Mouse (Mus musculus) lung, adult 2 months (tissue): Measurements from ENCODE around the gene Sla2.

Source experiments
- CTCF ChIP-seq: fragments of 200-500 bp; IDR thresholded peaks from 2 replicates; pipeline ENCODE4 v1.5.1; 2011; ENCODE audit warnings: mild to moderate bottlenecking, low read length, control low read depth; ENCODE audit not compliant: insufficient read depth
- POLR2A ChIP-seq: fragments of 200-500 bp; IDR thresholded peaks from 2 replicates; pipeline ENCODE4 v1.6.1; 2011; ENCODE audit warnings: low read depth, mild to moderate bottlenecking, control low read depth, low read length, borderline replicate concordance; ENCODE audit errors: extremely low read depth

DNA sequence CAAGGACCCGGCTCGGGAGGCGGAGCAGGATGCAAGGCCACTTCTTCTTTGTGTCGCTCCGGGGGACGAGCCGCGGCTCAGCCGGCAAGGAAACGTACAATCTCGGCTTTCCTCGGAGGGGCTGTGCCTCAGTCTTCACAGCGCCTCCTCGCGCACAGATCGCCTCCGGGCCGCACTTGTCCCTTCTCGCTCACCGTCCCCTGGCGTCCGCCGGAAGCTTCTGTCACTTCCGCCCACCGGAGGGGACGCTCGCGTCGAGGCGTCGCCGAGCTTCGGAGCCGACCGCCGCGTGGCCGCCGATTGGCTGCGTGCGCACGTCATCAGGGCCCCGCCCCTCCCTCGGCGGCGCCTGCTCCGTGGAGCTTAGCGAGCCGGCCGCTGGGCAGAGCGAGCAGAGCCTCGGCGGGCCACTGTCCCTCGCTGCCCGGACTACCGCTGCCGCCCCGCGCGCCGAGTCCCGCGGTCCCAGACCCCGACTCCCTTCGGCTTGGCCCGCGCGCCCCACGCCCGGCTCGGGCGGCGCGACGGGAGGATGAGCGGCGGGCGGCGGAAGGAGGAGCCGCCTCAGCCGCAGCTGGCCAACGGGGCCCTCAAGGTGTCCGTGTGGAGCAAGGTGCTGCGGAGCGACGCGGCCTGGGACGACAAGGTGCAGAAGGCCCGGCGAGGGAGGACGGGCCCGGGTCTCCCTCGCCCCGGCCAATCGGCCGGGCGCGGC is 24.1 kb downstream of the Sla2 start, which contains the start of gene Rab5if:
- TF ChIP-seq POLR2A, result peak; percentile 79
- 0 out of 2 replicates have a peak, but pooled peaks have one; percentile 30 for TF ChIP-seq CTCF
